Mouse (Mus musculus): ENCODE data around the gene Fhad1. TPM values are rescaled to one million over a fixed set of nuclear protein-coding genes. Genes with fewer than 3 reads are reported as not detected.

Gene Fhad1
- polyA plus RNA-seq, 1 experiment from 2014 or later, result 6.5 TPM

DNA sequence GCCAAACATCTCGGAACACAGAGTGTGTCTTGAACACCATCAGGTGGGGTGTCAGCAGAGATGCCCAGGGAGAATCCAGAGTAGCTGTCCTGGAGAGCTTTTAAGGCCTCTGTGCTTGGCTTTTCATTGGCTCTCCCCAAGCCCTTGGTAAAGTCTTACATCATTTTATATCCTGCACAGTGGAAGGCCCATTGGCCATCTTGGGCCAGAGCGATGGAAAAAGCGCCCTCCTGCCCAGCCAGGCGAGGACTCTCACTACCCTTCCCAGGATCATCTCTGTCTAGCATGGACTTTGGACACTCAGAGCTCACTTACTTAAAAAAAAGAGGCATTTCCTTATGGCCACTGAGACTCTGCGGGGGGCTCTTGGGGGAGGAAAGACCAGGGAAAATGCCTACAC is 58.0 kb downstream of the Fhad1 start:
- H3K27me3 ChIP-seq (replicated peaks; ENCODE audit: control insufficient read depth, insufficient read depth, low read length), result no peaks in the 10 kb centered on the region
- WGBS, result 90% methylated on average over 5 of the region's 5 CpGs
- ATAC-seq, result no peak

DNA sequence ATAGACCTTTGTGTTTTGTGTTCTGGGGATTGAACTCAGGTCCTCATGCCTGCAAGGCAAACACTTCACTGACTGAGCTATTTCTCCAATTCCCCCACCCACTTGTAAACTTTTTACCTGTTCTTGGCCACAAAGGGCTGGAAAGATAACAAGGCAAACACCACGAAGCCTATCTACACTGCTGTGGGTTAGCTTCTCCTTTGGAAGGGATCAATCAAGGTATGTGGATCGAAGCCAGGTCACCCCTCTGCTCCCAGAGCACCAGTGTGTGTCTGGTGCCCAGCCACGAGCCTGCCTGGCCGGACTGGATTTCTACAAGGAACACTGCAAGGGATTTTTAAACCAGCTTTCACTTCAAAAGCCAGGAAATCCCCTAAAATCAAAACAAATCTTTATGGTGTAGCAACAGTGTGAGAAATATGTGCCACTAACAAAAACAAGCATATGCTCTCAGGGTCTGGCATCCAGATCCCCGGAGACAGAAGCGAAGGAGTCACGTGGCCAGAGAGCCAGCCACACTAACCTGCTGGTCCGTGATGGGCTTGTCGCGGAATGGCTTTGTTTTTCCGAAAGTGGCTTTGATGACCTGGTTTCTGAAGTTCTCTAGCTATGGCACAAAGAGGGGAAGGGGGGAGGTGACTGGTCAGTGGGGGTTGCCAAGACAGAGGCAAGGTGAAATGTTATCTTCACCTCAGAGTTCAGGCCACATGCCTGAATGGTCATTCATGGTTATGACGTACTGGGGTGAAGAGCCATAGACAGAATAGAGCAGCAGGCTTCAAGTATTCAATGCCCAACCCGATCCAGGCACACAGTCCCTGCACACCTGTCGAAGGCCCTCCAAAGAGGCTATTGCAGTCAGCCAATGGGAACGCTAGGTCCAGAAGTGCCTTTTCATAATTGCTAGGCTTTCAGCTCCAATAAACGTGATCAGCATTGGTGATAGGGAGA is 59.8 kb downstream of the Fhad1 start:
- Histone ChIP-seq H3K4me3 (ENCODE audit: low read length) (no peak overlapping the region), H3K4me2 (ENCODE audit: low read length) (no peak overlapping the region), H3K27me3 (replicated peaks; ENCODE audit: control insufficient read depth, insufficient read depth, low read length) (no peaks in the 10 kb centered on the region), H3K4me1 (ENCODE audit: control insufficient read depth, insufficient read depth, low read depth, low read length) (peaks cover 5% of the 10 kb centered on the region), H3K36me3 (ENCODE audit: control insufficient read depth, insufficient read depth, low read length) (no peaks in the 10 kb centered on the region), H3K9me3 (ENCODE audit: control insufficient read depth, low read length) (no peaks in the 10 kb centered on the region), H3K9ac (ENCODE audit: low read depth, low read length) (no peak overlapping the region), H3K27ac (ENCODE audit: low read depth, low read length) (no peak overlapping the region)
- no peak for ATAC-seq
- WGBS, result 68% methylated on average over 16 of the region's 16 CpGs

More for the DNA sequence above, 58.0 kb downstream of the Fhad1 start:
- Histone ChIP-seq H3K36me3 (ENCODE audit: control insufficient read depth, insufficient read depth, low read length) (no peaks in the 10 kb centered on the region; the same call in 1 of the 2 replicates), H3K4me3 (ENCODE audit: low read length) (no peak overlapping the region), H3K9me3 (ENCODE audit: control insufficient read depth, low read length) (0 out of 2 replicates have a peak, but pooled peaks cover 5% of the 10 kb centered on the region), H3K4me2 (ENCODE audit: low read length) (no peak overlapping the region), H3K27ac (ENCODE audit: low read depth, low read length) (no peak overlapping the region), H3K4me1 (ENCODE audit: control insufficient read depth, insufficient read depth, low read depth, low read length) (peaks cover 5% of the 10 kb centered on the region), H3K9ac (ENCODE audit: low read depth, low read length) (no peak overlapping the region)

DNA sequence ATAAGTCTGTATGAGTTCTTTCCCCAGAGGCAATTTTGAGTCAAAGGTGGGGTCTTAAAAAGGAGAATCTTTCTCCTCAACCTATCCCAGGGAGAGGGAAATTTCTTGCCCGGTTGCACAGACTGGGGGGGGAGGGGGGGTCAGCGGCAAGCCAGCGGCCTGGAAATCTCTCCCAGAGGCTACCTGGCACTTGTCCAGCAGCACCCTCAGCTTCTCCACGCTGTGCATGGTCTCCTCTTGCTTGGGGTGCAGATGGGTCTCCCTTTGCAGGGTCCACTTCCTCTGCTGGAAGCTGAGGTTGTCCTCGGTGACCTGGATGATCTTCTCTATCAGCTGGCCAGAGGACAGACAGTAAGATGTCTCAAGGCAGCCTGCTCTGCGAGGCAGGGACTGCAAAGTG is 61.0 kb downstream of the Fhad1 start:
- Histone ChIP-seq H3K4me1 (ENCODE audit: control insufficient read depth, insufficient read depth, low read depth, low read length) (peaks cover 5% of the 10 kb centered on the region), H3K36me3 (ENCODE audit: control insufficient read depth, insufficient read depth, low read length) (no peaks in the 10 kb centered on the region), H3K9me3 (ENCODE audit: control insufficient read depth, low read length) (no peaks in the 10 kb centered on the region), H3K27ac (ENCODE audit: low read depth, low read length) (no peak overlapping the region), H3K9ac (ENCODE audit: low read depth, low read length) (no peak overlapping the region), H3K4me2 (ENCODE audit: low read length) (no peak overlapping the region), H3K4me3 (ENCODE audit: low read length) (no peak overlapping the region), H3K27me3 (replicated peaks; ENCODE audit: control insufficient read depth, insufficient read depth, low read length) (no peaks in the 10 kb centered on the region)
- 67% methylated on average over 6 of the region's 6 CpGs for WGBS
- ATAC-seq, result no peak

DNA sequence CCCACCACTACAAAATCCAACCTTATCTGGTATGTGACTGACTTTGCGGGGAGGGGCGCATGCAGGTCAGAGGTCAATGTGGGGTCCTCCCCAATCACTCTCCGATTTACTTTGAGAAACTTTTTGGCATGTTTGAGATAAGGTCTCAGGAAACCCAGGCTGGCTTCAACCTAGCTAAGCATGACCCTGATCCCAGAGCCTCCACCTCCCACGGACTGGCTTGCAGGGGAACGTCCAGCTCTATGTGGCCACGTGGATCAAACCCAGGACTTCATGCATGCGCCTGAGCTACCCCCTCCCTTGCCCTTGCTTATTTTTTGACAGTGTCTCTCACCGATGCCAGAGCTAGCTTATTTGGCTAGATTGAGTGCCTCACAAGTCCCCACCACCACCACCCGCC is 61.6 kb downstream of the Fhad1 start:
- H3K4me2 ChIP-seq (ENCODE audit: low read length), result no peak overlapping the region
- no peak overlapping the region for H3K4me3 ChIP-seq (ENCODE audit: low read length)
- no peaks in the 10 kb centered on the region for H3K36me3 ChIP-seq (ENCODE audit: control insufficient read depth, insufficient read depth, low read length)
- no peak overlapping the region for H3K27ac ChIP-seq (ENCODE audit: low read depth, low read length)
- H3K4me1 ChIP-seq (ENCODE audit: control insufficient read depth, insufficient read depth, low read depth, low read length), result peaks cover 3% of the 10 kb centered on the region
- ATAC-seq, result no peak
- H3K9ac ChIP-seq (ENCODE audit: low read depth, low read length), result no peak overlapping the region
- 77% methylated on average over 9 of the region's 9 CpGs for WGBS
- H3K27me3 ChIP-seq (replicated peaks; ENCODE audit: control insufficient read depth, insufficient read depth, low read length), result no peaks in the 10 kb centered on the region
- no peaks in the 10 kb centered on the region for H3K9me3 ChIP-seq (ENCODE audit: control insufficient read depth, low read length)

DNA sequence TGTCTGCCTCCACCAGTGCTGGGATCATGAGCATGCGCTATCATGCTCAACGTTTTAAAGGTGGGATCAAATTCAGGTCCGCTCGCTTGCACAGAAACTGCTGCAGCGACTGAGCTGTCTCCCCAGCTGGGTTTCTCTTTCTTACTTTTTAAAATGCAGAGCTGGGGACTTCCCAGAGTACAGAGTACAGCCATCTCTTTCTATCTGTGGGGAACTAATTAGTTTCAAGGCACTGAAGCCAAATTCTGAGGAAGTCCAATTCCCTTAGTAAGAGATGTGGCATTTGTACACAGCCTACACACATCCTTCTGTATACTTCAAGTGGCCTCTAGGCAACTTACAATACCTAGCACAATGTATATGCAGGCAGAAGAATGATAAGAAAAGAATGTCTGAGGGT is 62.1 kb downstream of the Fhad1 start:
- 66% methylated on average over 5 of the region's 5 CpGs for WGBS
- ATAC-seq, result peak; percentile 21; the same call in 1 of the 2 replicates

DNA sequence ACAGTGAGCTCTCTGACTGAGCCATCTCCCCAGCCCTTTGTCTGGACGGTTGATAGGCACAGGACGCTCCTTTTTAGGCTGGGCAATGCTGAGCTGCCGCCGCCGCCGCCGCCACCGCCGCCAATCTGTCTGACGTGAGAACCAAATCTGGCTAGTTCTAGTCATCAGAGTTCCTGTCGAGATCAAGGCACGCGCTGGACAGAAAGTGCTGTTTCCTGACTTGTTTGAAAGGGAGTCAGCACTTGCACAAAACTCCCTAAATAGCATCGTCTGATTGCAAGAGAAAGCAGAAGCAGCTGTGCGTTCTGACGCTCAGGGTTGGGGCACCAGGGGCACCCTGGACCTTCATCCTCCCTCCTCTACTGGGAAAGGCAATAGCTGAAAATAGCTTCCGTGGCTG is 62.8 kb downstream of the Fhad1 start:
- ATAC-seq, result no peak
- Histone ChIP-seq H3K4me3 (ENCODE audit: low read length) (no peak overlapping the region), H3K27ac (ENCODE audit: low read depth, low read length) (no peak overlapping the region), H3K36me3 (ENCODE audit: control insufficient read depth, insufficient read depth, low read length) (no peaks in the 10 kb centered on the region), H3K4me2 (ENCODE audit: low read length) (no peak overlapping the region), H3K27me3 (replicated peaks; ENCODE audit: control insufficient read depth, insufficient read depth, low read length) (no peaks in the 10 kb centered on the region), H3K9ac (ENCODE audit: low read depth, low read length) (no peak overlapping the region), H3K4me1 (ENCODE audit: control insufficient read depth, insufficient read depth, low read depth, low read length) (0 out of 2 replicates have a peak, but pooled peaks cover 2% of the 10 kb centered on the region), H3K9me3 (ENCODE audit: control insufficient read depth, low read length) (no peaks in the 10 kb centered on the region)
- WGBS, result 67% methylated on average over 17 of the region's 17 CpGs

More for the DNA sequence above, 62.1 kb downstream of the Fhad1 start:
- H3K4me1 ChIP-seq (ENCODE audit: control insufficient read depth, insufficient read depth, low read depth, low read length), result peaks cover 2% of the 10 kb centered on the region; the same call in 1 of the 2 replicates
- H3K9me3 ChIP-seq (ENCODE audit: control insufficient read depth, low read length), result no peaks in the 10 kb centered on the region
- no peak overlapping the region for H3K4me2 ChIP-seq (ENCODE audit: low read length)
- H3K4me3 ChIP-seq (ENCODE audit: low read length), result no peak overlapping the region
- H3K27me3 ChIP-seq (replicated peaks; ENCODE audit: control insufficient read depth, insufficient read depth, low read length), result no peaks in the 10 kb centered on the region
- no peaks in the 10 kb centered on the region for H3K36me3 ChIP-seq (ENCODE audit: control insufficient read depth, insufficient read depth, low read length)
- peak overlapping the region; percentile 21; the same call in 1 of the 2 replicates for H3K27ac ChIP-seq (ENCODE audit: low read depth, low read length)
- no peak overlapping the region for H3K9ac ChIP-seq (ENCODE audit: low read depth, low read length)

DNA sequence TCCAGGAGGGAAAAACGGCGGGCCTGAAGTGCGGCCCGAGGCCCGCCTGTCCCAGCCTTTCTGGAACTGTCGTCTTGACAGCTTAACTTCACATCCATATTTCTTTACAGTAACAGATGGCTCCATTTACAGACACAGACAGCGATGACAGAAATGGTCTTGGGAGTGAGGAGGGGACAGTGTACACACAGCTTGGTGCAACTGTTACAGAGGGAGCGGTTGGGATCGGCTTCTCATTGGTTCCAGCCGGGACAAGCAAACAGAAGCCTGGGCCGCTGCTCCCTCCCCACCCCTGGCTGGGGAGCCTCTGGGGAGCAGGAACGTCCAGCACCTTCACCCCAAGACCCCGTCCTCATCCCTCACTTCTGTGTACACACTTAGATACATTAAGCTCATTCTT is 65.4 kb downstream of the Fhad1 start:
- no peak overlapping the region for H3K4me3 ChIP-seq (ENCODE audit: low read length)
- H3K4me2 ChIP-seq (ENCODE audit: low read length), result no peak overlapping the region
- no peaks in the 10 kb centered on the region for H3K9me3 ChIP-seq (ENCODE audit: control insufficient read depth, low read length)
- WGBS, result 57% methylated on average over 13 of the region's 13 CpGs
- H3K4me1 ChIP-seq (ENCODE audit: control insufficient read depth, insufficient read depth, low read depth, low read length), result no peaks in the 10 kb centered on the region
- H3K27me3 ChIP-seq (replicated peaks; ENCODE audit: control insufficient read depth, insufficient read depth, low read length), result no peaks in the 10 kb centered on the region
- no peak overlapping the region for H3K27ac ChIP-seq (ENCODE audit: low read depth, low read length)
- no peak for ATAC-seq
- no peaks in the 10 kb centered on the region for H3K36me3 ChIP-seq (ENCODE audit: control insufficient read depth, insufficient read depth, low read length)
- no peak overlapping the region for H3K9ac ChIP-seq (ENCODE audit: low read depth, low read length)

DNA sequence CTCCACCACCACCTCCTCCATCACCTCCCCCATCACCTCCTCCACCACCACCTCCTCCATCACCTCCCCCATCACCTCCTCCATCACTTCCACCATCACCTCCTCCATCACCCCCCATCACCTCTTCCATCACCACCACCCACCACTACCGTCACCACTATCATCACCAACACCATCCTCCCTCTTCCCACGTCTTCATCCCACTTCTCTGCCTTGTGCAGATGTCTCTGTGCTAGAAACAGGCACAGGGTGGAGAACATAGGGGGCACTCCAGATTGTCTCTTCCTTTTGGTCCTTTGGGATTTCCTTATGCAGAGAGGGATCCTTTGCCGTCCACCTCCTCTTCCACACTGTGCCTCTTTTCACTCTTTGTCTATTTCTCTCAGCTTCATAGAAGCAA is 66.1 kb downstream of the Fhad1 start:
- no peak overlapping the region for H3K27ac ChIP-seq (ENCODE audit: low read depth, low read length)
- no peak overlapping the region for H3K9ac ChIP-seq (ENCODE audit: low read depth, low read length)
- 84% methylated on average over 3 of the region's 3 CpGs for WGBS
- no peak overlapping the region for H3K4me2 ChIP-seq (ENCODE audit: low read length)
- no peaks in the 10 kb centered on the region for H3K9me3 ChIP-seq (ENCODE audit: control insufficient read depth, low read length)
- no peak for ATAC-seq
- H3K4me3 ChIP-seq (ENCODE audit: low read length), result no peak overlapping the region
- no peaks in the 10 kb centered on the region for H3K27me3 ChIP-seq (replicated peaks; ENCODE audit: control insufficient read depth, insufficient read depth, low read length)
- H3K36me3 ChIP-seq (ENCODE audit: control insufficient read depth, insufficient read depth, low read length), result no peaks in the 10 kb centered on the region
- H3K4me1 ChIP-seq (ENCODE audit: control insufficient read depth, insufficient read depth, low read depth, low read length), result no peaks in the 10 kb centered on the region

DNA sequence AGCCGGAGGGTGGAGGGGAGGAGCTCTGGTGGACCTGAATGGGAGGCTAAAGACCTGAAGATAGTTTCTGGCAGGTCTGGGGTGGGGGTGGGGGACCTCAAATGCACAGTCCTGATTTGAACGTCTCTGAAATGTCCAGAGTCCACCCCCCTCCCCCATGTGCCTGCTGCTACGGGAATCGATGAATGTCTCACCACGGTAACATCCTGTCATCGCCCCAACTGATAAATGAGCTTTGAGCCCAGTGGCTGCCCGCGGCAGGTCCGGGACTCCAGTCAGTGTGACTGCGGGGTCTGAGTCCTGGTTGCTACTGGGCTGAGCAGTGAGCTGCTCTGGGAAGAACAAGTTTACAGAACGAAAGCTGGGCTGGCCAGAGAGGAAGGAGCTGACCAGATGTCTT is 72.5 kb downstream of the Fhad1 start:
- Histone ChIP-seq H3K27ac (ENCODE audit: low read depth, low read length) (no peak overlapping the region), H3K27me3 (replicated peaks; ENCODE audit: control insufficient read depth, insufficient read depth, low read length) (no peaks in the 10 kb centered on the region), H3K36me3 (ENCODE audit: control insufficient read depth, insufficient read depth, low read length) (no peaks in the 10 kb centered on the region), H3K9me3 (ENCODE audit: control insufficient read depth, low read length) (no peaks in the 10 kb centered on the region), H3K9ac (ENCODE audit: low read depth, low read length) (no peak overlapping the region), H3K4me3 (ENCODE audit: low read length) (no peak overlapping the region), H3K4me1 (ENCODE audit: control insufficient read depth, insufficient read depth, low read depth, low read length) (no peaks in the 10 kb centered on the region), H3K4me2 (ENCODE audit: low read length) (no peak overlapping the region)
- no peak for ATAC-seq
- 35% methylated on average over 11 of the region's 11 CpGs for WGBS

Data from hindbrain, embryonic 16.5 days (tissue).